Mouse (Mus musculus): ENCODE measurements around the gene Tnnc1. TPM values are rescaled to one million over a fixed set of nuclear protein-coding genes. Genes with fewer than 3 reads are reported as not detected.
A peak's percentile ranks its signal among the peaks of the same experiment; 100 is the strongest.

Tnnc1 gene
- polyA plus RNA-seq, 1 experiment from 2014 or later, result 39.0 TPM

DNA sequence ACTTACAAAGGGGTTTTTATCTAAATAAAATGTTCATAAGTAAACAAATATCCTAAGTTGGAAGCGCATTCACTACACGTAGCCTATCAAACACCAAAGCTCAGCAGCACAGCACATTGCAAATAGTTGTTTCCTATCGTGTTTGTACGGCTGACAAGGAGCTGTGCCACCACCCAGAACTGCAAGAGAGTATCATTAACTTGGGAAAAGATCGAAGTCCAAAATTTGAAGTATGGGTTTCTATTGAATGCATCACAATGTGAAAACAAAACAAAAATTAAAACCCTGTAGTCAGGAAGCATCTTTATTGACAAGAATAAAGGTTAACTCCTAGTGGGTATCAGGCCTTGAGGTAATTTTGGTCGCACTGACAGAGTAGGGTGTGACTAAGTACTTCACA lies 40.3 kb downstream of the Tnnc1 start:
- DNase-seq (ENCODE audit: low spot score), result no peak
- Histone ChIP-seq H3K4me2 (no peak overlapping the region), H3K9ac (ENCODE audit: low read depth, low read length) (no peak overlapping the region), H3K27me3 (replicated peaks; ENCODE audit: control insufficient read depth, insufficient read depth, low read length) (no peaks in the 10 kb centered on the region), H3K36me3 (ENCODE audit: control insufficient read depth, insufficient read depth, low read length) (peaks cover 1% of the 10 kb centered on the region; the same call in 1 of the 2 replicates), H3K9me3 (ENCODE audit: control insufficient read depth, low read length) (no peaks in the 10 kb centered on the region), H3K4me1 (replicated peaks; ENCODE audit: control insufficient read depth, insufficient read depth, low read length) (peaks cover 14% of the 10 kb centered on the region), H3K27ac (ENCODE audit: low read depth, low read length) (no peak overlapping the region), H3K4me3 (ENCODE audit: low read depth, low read length) (no peak overlapping the region)
- WGBS, result 89% methylated on average over 6 of the region's 6 CpGs
- ATAC-seq (replicated peaks; ENCODE audit: low FRiP score), result no peak

DNA sequence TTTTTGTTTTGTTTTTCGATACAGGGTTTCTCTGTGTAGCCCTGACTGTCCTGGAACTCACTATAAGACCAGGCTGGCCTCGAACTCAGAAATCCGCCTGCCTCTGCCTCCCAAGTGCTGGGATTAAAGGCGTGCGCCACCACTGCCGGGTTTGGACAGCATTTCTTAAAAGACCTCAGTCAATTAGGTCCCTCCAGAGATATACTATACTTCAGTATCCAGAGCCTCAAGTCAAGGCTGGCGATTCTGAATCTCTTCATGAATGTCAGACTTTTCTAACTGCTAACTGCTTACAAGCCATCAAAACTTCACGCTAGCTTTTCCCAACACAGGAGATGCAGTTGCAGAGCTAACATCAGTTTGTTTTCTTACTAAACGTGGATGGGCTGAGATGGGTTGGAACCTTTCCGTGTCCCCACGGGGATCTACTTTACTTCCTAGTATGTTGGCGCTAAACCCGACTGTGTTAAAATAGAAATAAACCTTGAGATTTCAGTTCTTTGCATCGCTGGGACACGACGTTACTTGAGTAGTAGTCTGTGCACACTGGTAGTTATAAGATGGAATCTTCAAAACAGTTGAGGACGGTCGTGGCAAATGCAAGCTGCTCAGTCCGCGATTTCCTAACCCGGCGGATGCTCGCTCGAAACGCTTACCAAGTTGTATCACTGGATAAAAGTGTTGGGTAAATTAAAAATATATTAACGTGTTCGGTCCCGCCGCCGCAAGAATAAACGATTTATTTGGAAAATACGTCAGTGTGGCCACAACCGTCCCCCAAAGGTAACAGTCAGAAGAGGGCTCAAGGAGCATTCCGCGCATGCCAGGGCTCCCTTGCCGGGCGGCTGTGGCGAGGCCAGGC lies 42.3 kb downstream of the Tnnc1 start:
- no peaks in the 10 kb centered on the region for H3K27me3 ChIP-seq (replicated peaks; ENCODE audit: control insufficient read depth, insufficient read depth, low read length)
- ATAC-seq (replicated peaks; ENCODE audit: low FRiP score), result peak; percentile 87
- peaks cover 14% of the 10 kb centered on the region for H3K4me1 ChIP-seq (replicated peaks; ENCODE audit: control insufficient read depth, insufficient read depth, low read length)
- H3K4me2 ChIP-seq, result peak overlapping the region; percentile 81
- H3K9ac ChIP-seq (ENCODE audit: low read depth, low read length), result peak overlapping the region; percentile 81
- peak overlapping the region; percentile 91 for H3K27ac ChIP-seq (ENCODE audit: low read depth, low read length)
- WGBS, result 17% methylated on average over 38 of the region's 38 CpGs
- peak overlapping the region; percentile 71 for H3K4me3 ChIP-seq (ENCODE audit: low read depth, low read length)
- no peaks in the 10 kb centered on the region for H3K9me3 ChIP-seq (ENCODE audit: control insufficient read depth, low read length)
- DNase-seq (ENCODE audit: low spot score), result no peak
- H3K36me3 ChIP-seq (ENCODE audit: control insufficient read depth, insufficient read depth, low read length), result peaks cover 22% of the 10 kb centered on the region

DNA sequence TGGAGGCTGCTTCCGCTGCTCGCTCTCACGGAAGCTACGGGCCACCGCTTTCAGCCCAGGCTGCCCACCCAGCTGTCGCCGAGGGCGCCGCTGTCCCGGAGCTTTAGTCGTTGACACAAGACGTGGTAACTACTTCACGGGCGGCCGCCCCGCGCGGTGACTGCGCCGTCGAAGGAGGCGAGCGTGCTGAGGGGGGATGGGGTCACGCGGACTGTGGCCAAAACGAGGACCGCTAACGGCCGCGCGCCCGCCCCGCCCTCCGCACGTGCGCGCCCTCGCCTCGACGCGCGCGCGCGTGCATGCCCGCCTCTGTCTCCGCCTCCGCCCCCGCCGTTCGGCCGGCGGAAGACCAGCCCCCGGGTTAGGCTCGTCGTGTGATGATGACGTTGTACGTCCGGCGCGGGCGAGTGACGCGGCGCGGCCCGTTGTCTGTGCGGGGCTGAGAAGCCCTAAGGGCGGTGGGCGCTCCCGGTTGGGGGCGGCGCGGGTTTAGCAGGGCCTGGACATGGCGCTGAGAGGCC lies 43.0 kb downstream of the Tnnc1 start, which contains the start of the genes Phf7 and Bap1:
Gene Phf7, minus strand, starts transcription at position 234 of the 521 bp plus-strand sequence.
Gene Bap1, plus strand, starts transcription at position 367 of the 521 bp plus-strand sequence.
- WGBS, result under 1% methylated on average over 72 of the region's 75 CpGs
- DNase-seq (ENCODE audit: low spot score) (peak; percentile 97), ATAC-seq (replicated peaks; ENCODE audit: low FRiP score) (peak; percentile 87)
- peaks cover 28% of the 10 kb centered on the region for H3K36me3 ChIP-seq (ENCODE audit: control insufficient read depth, insufficient read depth, low read length)
- H3K4me3 ChIP-seq (ENCODE audit: low read depth, low read length), result peak within 1 kb of the TSS; percentile 71
- peak within 1 kb of the TSS; percentile 81 for H3K4me2 ChIP-seq
- peaks cover 14% of the 10 kb centered on the region for H3K4me1 ChIP-seq (replicated peaks; ENCODE audit: control insufficient read depth, insufficient read depth, low read length)
- H3K9me3 ChIP-seq (ENCODE audit: control insufficient read depth, low read length), result no peaks in the 10 kb centered on the region
- peak within 1 kb of the TSS; percentile 91 for H3K27ac ChIP-seq (ENCODE audit: low read depth, low read length)
- no peaks in the 10 kb centered on the region for H3K27me3 ChIP-seq (replicated peaks; ENCODE audit: control insufficient read depth, insufficient read depth, low read length)
- peak within 1 kb of the TSS; percentile 81 for H3K9ac ChIP-seq (ENCODE audit: low read depth, low read length)

DNA sequence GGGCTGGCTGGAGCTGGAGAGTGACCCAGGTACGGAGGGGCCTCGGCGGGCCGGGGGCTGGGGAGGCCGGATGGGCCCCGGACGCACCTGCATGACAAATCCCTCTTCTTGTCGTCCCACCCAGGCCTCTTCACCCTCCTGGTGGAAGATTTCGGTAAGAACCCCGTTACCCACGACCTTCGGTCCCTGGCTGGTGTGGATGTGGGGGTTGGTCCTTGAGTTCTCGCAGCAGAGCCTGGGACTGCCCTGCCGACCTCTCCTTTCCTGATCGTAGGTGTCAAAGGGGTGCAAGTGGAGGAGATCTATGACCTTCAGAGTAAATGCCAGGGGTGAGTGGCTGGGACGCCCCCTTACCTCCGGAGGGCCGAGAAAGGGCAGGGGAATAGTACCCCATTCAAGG lies 43.5 kb downstream of the Tnnc1 start:
- H3K4me2 ChIP-seq, result peak overlapping the region; percentile 81
- no peaks in the 10 kb centered on the region for H3K9me3 ChIP-seq (ENCODE audit: control insufficient read depth, low read length)
- no peak for DNase-seq (ENCODE audit: low spot score)
- WGBS, result under 1% methylated on average over 17 of the region's 18 CpGs
- peak overlapping the region; percentile 81 for H3K9ac ChIP-seq (ENCODE audit: low read depth, low read length)
- H3K36me3 ChIP-seq (ENCODE audit: control insufficient read depth, insufficient read depth, low read length), result peaks cover 33% of the 10 kb centered on the region
- H3K4me1 ChIP-seq (replicated peaks; ENCODE audit: control insufficient read depth, insufficient read depth, low read length), result peaks cover 14% of the 10 kb centered on the region
- no peak for ATAC-seq (replicated peaks; ENCODE audit: low FRiP score)
- peak overlapping the region; percentile 91 for H3K27ac ChIP-seq (ENCODE audit: low read depth, low read length)
- H3K27me3 ChIP-seq (replicated peaks; ENCODE audit: control insufficient read depth, insufficient read depth, low read length), result no peaks in the 10 kb centered on the region
- peak overlapping the region; percentile 71 for H3K4me3 ChIP-seq (ENCODE audit: low read depth, low read length)

DNA sequence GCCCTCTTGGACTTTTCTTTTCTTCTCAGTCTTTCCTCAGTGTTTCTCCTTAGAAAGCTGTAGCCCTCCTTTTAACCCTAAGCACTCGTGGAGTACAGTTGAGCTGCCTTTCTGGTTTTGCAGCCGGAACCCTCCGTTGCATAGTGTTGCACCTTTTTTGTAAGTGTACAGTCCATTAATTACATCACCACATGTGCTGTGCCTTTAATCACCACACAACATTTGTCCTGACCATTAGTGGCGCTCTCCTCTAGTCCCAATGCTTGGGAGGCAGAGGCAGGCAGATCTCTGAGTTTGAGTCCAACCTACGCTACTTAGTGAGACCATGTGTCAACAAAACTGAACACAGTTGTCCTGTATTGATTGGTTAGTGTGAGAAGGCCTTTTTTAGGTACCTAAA lies 44.0 kb downstream of the Tnnc1 start:
- no peak overlapping the region; the same call in 1 of the 2 replicates for H3K27ac ChIP-seq (ENCODE audit: low read depth, low read length)
- H3K4me3 ChIP-seq (ENCODE audit: low read depth, low read length), result peak overlapping the region; percentile 71
- WGBS, result 83% methylated on average over 5 of the region's 5 CpGs
- DNase-seq (ENCODE audit: low spot score) (no peak), ATAC-seq (replicated peaks; ENCODE audit: low FRiP score) (no peak)
- no peaks in the 10 kb centered on the region for H3K27me3 ChIP-seq (replicated peaks; ENCODE audit: control insufficient read depth, insufficient read depth, low read length)
- H3K4me1 ChIP-seq (replicated peaks; ENCODE audit: control insufficient read depth, insufficient read depth, low read length), result peaks cover 14% of the 10 kb centered on the region
- peak overlapping the region; percentile 81 for H3K4me2 ChIP-seq
- no peaks in the 10 kb centered on the region for H3K9me3 ChIP-seq (ENCODE audit: control insufficient read depth, low read length)
- peak overlapping the region; percentile 81 for H3K9ac ChIP-seq (ENCODE audit: low read depth, low read length)
- H3K36me3 ChIP-seq (ENCODE audit: control insufficient read depth, insufficient read depth, low read length), result peaks cover 37% of the 10 kb centered on the region

DNA sequence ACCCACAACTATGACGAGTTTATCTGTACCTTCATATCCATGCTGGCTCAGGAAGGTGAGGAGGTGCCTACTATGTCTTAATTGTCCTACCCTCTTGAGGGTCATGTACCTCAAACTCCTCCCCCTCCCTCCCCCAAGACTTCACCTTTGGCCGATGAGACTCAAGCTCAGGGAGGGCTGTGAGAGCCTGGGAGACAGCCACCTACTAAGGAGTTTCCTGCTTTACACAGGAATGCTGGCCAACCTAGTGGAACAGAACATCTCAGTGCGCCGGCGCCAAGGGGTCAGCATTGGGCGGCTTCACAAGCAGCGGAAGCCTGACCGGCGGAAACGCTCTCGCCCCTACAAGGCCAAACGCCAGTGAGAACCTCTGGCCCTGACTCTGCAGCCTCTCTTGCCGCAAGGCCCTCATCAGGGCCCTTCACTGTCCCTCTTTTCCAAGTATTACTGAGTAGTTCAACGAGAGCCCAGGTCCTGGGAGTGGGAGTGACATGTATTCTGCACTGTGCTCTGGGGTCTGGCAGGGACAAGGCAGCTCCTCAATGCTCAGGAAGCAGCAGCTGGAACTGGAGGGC lies 50.5 kb downstream of the Tnnc1 start:
- Histone ChIP-seq H3K4me2 (no peak overlapping the region), H3K27me3 (replicated peaks; ENCODE audit: control insufficient read depth, insufficient read depth, low read length) (no peaks in the 10 kb centered on the region), H3K27ac (ENCODE audit: low read depth, low read length) (no peak overlapping the region), H3K9me3 (ENCODE audit: control insufficient read depth, low read length) (no peaks in the 10 kb centered on the region), H3K4me3 (ENCODE audit: low read depth, low read length) (no peak overlapping the region), H3K36me3 (ENCODE audit: control insufficient read depth, insufficient read depth, low read length) (peaks cover 68% of the 10 kb centered on the region), H3K4me1 (replicated peaks; ENCODE audit: control insufficient read depth, insufficient read depth, low read length) (peaks cover 23% of the 10 kb centered on the region), H3K9ac (ENCODE audit: low read depth, low read length) (no peak overlapping the region)
- ATAC-seq (replicated peaks; ENCODE audit: low FRiP score) (no peak), DNase-seq (ENCODE audit: low spot score) (no peak)
- WGBS, result 92% methylated on average over 14 of the region's 14 CpGs

DNA sequence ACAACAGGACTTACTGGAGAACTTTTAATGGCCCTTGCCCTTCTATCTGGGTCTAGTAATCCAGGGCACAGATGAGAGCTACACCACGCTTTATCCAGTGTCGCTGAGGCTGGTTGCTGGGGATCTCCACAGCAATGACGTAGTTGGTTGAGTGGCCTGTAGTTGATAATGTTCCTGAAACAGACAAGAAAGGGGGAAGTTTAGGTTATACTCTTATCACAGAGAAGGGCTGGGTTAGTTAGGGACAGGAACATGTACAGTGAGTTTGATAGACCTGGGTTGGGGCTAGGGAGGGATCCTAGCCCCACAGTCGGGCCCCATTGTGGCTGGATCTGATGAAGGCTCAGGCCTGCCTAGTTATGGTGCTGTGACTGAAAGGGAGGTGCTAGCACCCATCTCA lies 52.3 kb downstream of the Tnnc1 start:
- H3K4me1 ChIP-seq (replicated peaks; ENCODE audit: control insufficient read depth, insufficient read depth, low read length), result peaks cover 23% of the 10 kb centered on the region
- DNase-seq (ENCODE audit: low spot score) (no peak), ATAC-seq (replicated peaks; ENCODE audit: low FRiP score) (peak; percentile 98)
- H3K9me3 ChIP-seq (ENCODE audit: control insufficient read depth, low read length), result no peaks in the 10 kb centered on the region
- H3K36me3 ChIP-seq (ENCODE audit: control insufficient read depth, insufficient read depth, low read length), result peaks cover 50% of the 10 kb centered on the region
- H3K27me3 ChIP-seq (replicated peaks; ENCODE audit: control insufficient read depth, insufficient read depth, low read length), result no peaks in the 10 kb centered on the region
- H3K27ac ChIP-seq (ENCODE audit: low read depth, low read length), result peak overlapping the region; percentile 91
- H3K4me3 ChIP-seq (ENCODE audit: low read depth, low read length), result peak overlapping the region; percentile 20; the same call in 1 of the 2 replicates
- peak overlapping the region; percentile 60 for H3K4me2 ChIP-seq
- 53% methylated on average over 4 of the region's 4 CpGs for WGBS
- peak overlapping the region; percentile 22; the same call in 1 of the 2 replicates for H3K9ac ChIP-seq (ENCODE audit: low read depth, low read length)

DNA sequence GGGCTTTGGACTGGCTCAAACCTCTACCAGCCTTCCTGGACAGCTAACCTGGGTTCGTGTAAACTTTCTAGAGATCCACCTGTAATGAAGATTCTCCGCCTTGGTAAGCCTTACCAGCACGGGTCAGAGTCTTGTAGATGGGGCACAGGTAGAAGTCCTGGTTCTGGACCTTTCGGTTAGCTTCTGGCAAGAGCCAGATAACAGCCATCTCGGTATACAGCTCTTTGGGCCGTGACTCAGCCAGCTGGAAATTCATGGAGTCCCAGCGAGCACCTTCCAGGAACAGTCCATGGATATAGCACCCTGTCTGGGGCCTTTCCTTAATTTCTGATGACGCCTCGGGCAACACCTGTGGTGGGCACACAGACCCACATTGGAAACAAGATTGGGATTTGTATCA lies 52.8 kb downstream of the Tnnc1 start:
- Histone ChIP-seq H3K9me3 (ENCODE audit: control insufficient read depth, low read length) (no peaks in the 10 kb centered on the region), H3K4me2 (peak overlapping the region; percentile 60), H3K36me3 (ENCODE audit: control insufficient read depth, insufficient read depth, low read length) (peaks cover 45% of the 10 kb centered on the region), H3K4me3 (ENCODE audit: low read depth, low read length) (peak overlapping the region; percentile 20; the same call in 1 of the 2 replicates), H3K27ac (ENCODE audit: low read depth, low read length) (peak overlapping the region; percentile 91), H3K4me1 (replicated peaks; ENCODE audit: control insufficient read depth, insufficient read depth, low read length) (peaks cover 23% of the 10 kb centered on the region), H3K27me3 (replicated peaks; ENCODE audit: control insufficient read depth, insufficient read depth, low read length) (no peaks in the 10 kb centered on the region), H3K9ac (ENCODE audit: low read depth, low read length) (peak overlapping the region; percentile 22; the same call in 1 of the 2 replicates)
- ATAC-seq (replicated peaks; ENCODE audit: low FRiP score) (peak; percentile 48), DNase-seq (ENCODE audit: low spot score) (no peak)
- 85% methylated on average over 9 of the region's 9 CpGs for WGBS

Data from liver, embryonic 11.5 days (tissue).